Mouse (Mus musculus) MEL (cell line): Measurements from ENCODE around the gene Fam129a. TPM values are rescaled to one million over a fixed set of nuclear protein-coding genes. Genes with fewer than 3 reads are reported as not detected.

ENCODE experiments used
- DNase-seq: peaks from one replicate; pipeline ENCODE4 v3.0.0; 2011; ENCODE audit warnings: low read depth, low spot score
- H3K27ac ChIP-seq: 2 replicates; pipeline ENCODE4 v1.5.1; 2012; ENCODE audit warnings: low read depth, mild to moderate bottlenecking, control low read depth, low read length, moderate library complexity; ENCODE audit not compliant: control insufficient read depth
- H3K27me3 ChIP-seq, 2 experiments: fragments of 150-350 bp in 1 of 2; sonication (generic) in 1 of 2; 2 replicates each; pipeline ENCODE4 v1.6.1; 2012; ENCODE audit warnings: low read length in 2 of 2, mild to moderate bottlenecking in 2 of 2, improper control_type of control experiment in 1 of 2, moderate library complexity in 1 of 2; ENCODE audit not compliant: insufficient read depth in 2 of 2, control insufficient read depth in 1 of 2
- H3K36me3 ChIP-seq, 2 experiments: 2 replicates each; pipeline ENCODE4 v1.6.1; 2012 to 2014; ENCODE audit warnings: low read length in 2 of 2, improper control_type of control experiment in 1 of 2, inconsistent platforms in 1 of 2, mild to moderate bottlenecking in 1 of 2; ENCODE audit not compliant: insufficient read depth in 2 of 2, control insufficient read depth in 1 of 2
- H3K4me1 ChIP-seq, 2 experiments: fragments of 150-350 bp in 1 of 2; sonication (generic) in 1 of 2; 2 replicates each; pipeline ENCODE4 v1.6.1; 2012; ENCODE audit warnings: low read length in 2 of 2, improper control_type of control experiment in 1 of 2, mild to moderate bottlenecking in 1 of 2; ENCODE audit not compliant: insufficient read depth in 2 of 2, control insufficient read depth in 1 of 2
- H3K4me3 ChIP-seq, 2 experiments: fragments of 150-350 bp in 1 of 2; sonication (generic) in 1 of 2; 2 replicates each; pipeline ENCODE4 v1.5.1; 2012; ENCODE audit warnings: low read depth in 2 of 2, low read length in 2 of 2, mild to moderate bottlenecking in 2 of 2, moderate library complexity in 2 of 2, control low read depth in 1 of 2, improper control_type of control experiment in 1 of 2; ENCODE audit not compliant: control insufficient read depth in 1 of 2, insufficient read depth in 1 of 2
- H3K79me2 ChIP-seq: 2 replicates; pipeline ENCODE4 v1.6.1; 2012; ENCODE audit warnings: mild to moderate bottlenecking, low read length, moderate library complexity; ENCODE audit not compliant: control insufficient read depth, poor library complexity, insufficient read depth
- H3K9ac ChIP-seq: 2 replicates; pipeline ENCODE4 v1.6.1; 2012; ENCODE audit warnings: low read depth, mild to moderate bottlenecking, control low read depth, low read length, moderate library complexity; ENCODE audit not compliant: control insufficient read depth, poor library complexity, severe bottlenecking
- H3K9me3 ChIP-seq: fragments of 150-350 bp; sonication (generic); replicated peaks from 2 replicates; pipeline ENCODE4 v1.6.1; 2012; ENCODE audit warnings: mild to moderate bottlenecking, low read length, improper control_type of control experiment, moderate library complexity; ENCODE audit not compliant: insufficient read depth
- CTCF ChIP-seq, 3 experiments: IDR thresholded peaks in 2 of 3; conservative IDR thresholded peaks in 1 of 3; 2 replicates each; pipeline ENCODE4 v1.5.1; 2011 to 2012; ENCODE audit warnings: low read length in 3 of 3, low read depth in 2 of 3, mild to moderate bottlenecking in 2 of 3, improper control_type of control experiment in 1 of 3, inconsistent platforms in 1 of 3, mixed read lengths in 1 of 3, moderate library complexity in 1 of 3; ENCODE audit not compliant: control insufficient read depth in 1 of 3, insufficient read depth in 1 of 3, poor library complexity in 1 of 3, severe bottlenecking in 1 of 3
- E2F4 ChIP-seq: IDR thresholded peaks from 2 replicates; pipeline ENCODE4 v1.6.1; 2011; ENCODE audit warnings: low read depth, low read length, improper control_type of control experiment, borderline replicate concordance
- JUND ChIP-seq: IDR thresholded peaks from 2 replicates; pipeline ENCODE4 v1.6.1; 2011; ENCODE audit warnings: low read depth, mild to moderate bottlenecking, improper control_type of control experiment, low read length
- MAFK ChIP-seq: IDR thresholded peaks from 2 replicates; pipeline ENCODE4 v1.6.1; 2011; ENCODE audit warnings: low read depth, mild to moderate bottlenecking, low read length, improper control_type of control experiment, borderline replicate concordance
- MAZ ChIP-seq: IDR thresholded peaks from 2 replicates; pipeline ENCODE4 v1.6.1; 2012; ENCODE audit warnings: low read depth, mild to moderate bottlenecking, inconsistent platforms, low read length, improper control_type of control experiment
- MYC ChIP-seq: IDR thresholded peaks from 2 replicates; pipeline ENCODE4 v1.6.1; 2011; ENCODE audit warnings: low read depth, mild to moderate bottlenecking, low read length, improper control_type of control experiment, moderate library complexity
- NELFE ChIP-seq: IDR thresholded peaks from 2 replicates; pipeline ENCODE4 v1.6.1; 2011; ENCODE audit warnings: low read depth, low read length, improper control_type of control experiment
- POLR2A ChIP-seq, 2 experiments: IDR thresholded peaks; 2 replicates each; pipeline ENCODE4 v1.6.1; 2011 to 2012; ENCODE audit warnings: low read length in 2 of 2, mild to moderate bottlenecking in 2 of 2, control low read depth in 1 of 2, improper control_type of control experiment in 1 of 2, low read depth in 1 of 2, moderate library complexity in 1 of 2; ENCODE audit not compliant: control insufficient read depth in 1 of 2, insufficient read depth in 1 of 2, poor library complexity in 1 of 2
- POLR2AphosphoS2 ChIP-seq: IDR thresholded peaks from 2 replicates; pipeline ENCODE4 v1.6.1; 2011; ENCODE audit warnings: low read length, improper control_type of control experiment
- POLR2AphosphoS5 ChIP-seq: IDR thresholded peaks from 2 replicates; pipeline ENCODE4 v1.6.1; 2012; ENCODE audit warnings: low read depth, borderline replicate concordance, mild to moderate bottlenecking, inconsistent platforms, low read length, moderate library complexity, mixed read lengths
- RAD21 ChIP-seq: IDR thresholded peaks from 2 replicates; pipeline ENCODE4 v1.6.1; 2011; ENCODE audit warnings: mild to moderate bottlenecking, low read depth, low read length, improper control_type of control experiment
- RCOR1 ChIP-seq: IDR thresholded peaks from 2 replicates; pipeline ENCODE4 v1.6.1; 2012; ENCODE audit warnings: low read depth, mild to moderate bottlenecking, inconsistent platforms, low read length, improper control_type of control experiment
- SMC3 ChIP-seq: IDR thresholded peaks from 2 replicates; pipeline ENCODE4 v1.6.1; 2011; ENCODE audit warnings: low read depth, low read length, improper control_type of control experiment
- UBTF ChIP-seq: IDR thresholded peaks from 2 replicates; pipeline ENCODE4 v1.6.1; 2012; ENCODE audit warnings: low read depth, mild to moderate bottlenecking, inconsistent platforms, low read length, improper control_type of control experiment, moderate library complexity, borderline replicate concordance; ENCODE audit not compliant: insufficient read depth
- ZKSCAN1 ChIP-seq: IDR thresholded peaks from 2 replicates; pipeline ENCODE4 v1.6.1; 2012; ENCODE audit warnings: low read depth, mild to moderate bottlenecking, inconsistent platforms, low read length, improper control_type of control experiment, moderate library complexity
- polyA plus RNA-seq, 2 experiments: library from polyadenylated mRNA; stranded (reverse) in 1 of 2; unstranded in 1 of 2; fragments of >175 nt in 1 of 2; fragments of >200 nt in 1 of 2; gene quantifications; 2 replicates each; pipeline versions ENCODE4 v1.2.1 to v1.2.4; 2012; ENCODE audit warnings: low replicate concordance in 2 of 2, low read depth in 1 of 2; ENCODE audit not compliant: insufficient read length in 2 of 2, insufficient read depth in 1 of 2, missing spikeins in 1 of 2
- total RNA-seq: library from RNA; depleted of rRNA; stranded (reverse); fragments of 300-350 nt; gene quantifications from 2 replicates; pipeline ENCODE4 v1.2.3, GENCODE M21; 2012

The Fam129a gene
- total and polyA plus RNA-seq, 3 experiments = 3.1 to 67.5 (median 8.8) TPM

GRCm38 (mm10) chr1:151632567-151633356, 61.8 kb downstream of the Fam129a start:
- no peak overlapping the region for H3K27ac ChIP-seq
- H3K9me3 ChIP-seq = no peaks in the 10 kb centered on the region
- DNase-seq = no peak
- no peaks in the 10 kb centered on the region for H3K79me2 ChIP-seq
- no peak overlapping the region for H3K9ac ChIP-seq
- H3K4me3 ChIP-seq = no peak overlapping the region
- H3K36me3 ChIP-seq = peaks cover 0 to 6% of the 10 kb centered on the region in 2 experiments; a peak in 3 of 4 replicates
- TF ChIP-seq POLR2A (IDR thresholded peaks at IDR 0.05; ENCODE audit: control insufficient read depth in 1 of 2, insufficient read depth in 1 of 2, low read depth in 1 of 2, low read length in 2 of 2, poor library complexity in 1 of 2) (no peak), SMC3 (0 out of 2 replicates have a peak, but pooled peaks have one; percentile 16), MAFK (no peak), RAD21 (peak; percentile 17), MAZ (no peak), CTCF (IDR thresholded peaks at IDR 0.05 in 2 of 3, conservative IDR thresholded peaks at IDR 0.05 in 1 of 3; ENCODE audit: control insufficient read depth in 1 of 3, insufficient read depth in 1 of 3, low read depth in 2 of 3, low read length in 3 of 3, poor library complexity in 1 of 3, severe bottlenecking in 1 of 3) (peak; percentile 31 to 42 (median 38)), JUND (no peak)
- no peaks in the 10 kb centered on the region for H3K27me3 ChIP-seq
- H3K4me1 ChIP-seq = peaks cover 3 to 5% of the 10 kb centered on the region in 2 experiments

- peaks cover 0 to 8% of the 10 kb centered on the region in 2 experiments; a peak in 1 of 4 replicates for H3K36me3 ChIP-seq
- TF ChIP-seq POLR2AphosphoS2 = no peak
- no peak overlapping the region for H3K27ac ChIP-seq
- H3K27me3 ChIP-seq = no peaks in the 10 kb centered on the region
- H3K79me2 ChIP-seq = no peaks in the 10 kb centered on the region
- no peak for DNase-seq
- H3K4me3 ChIP-seq = no peak overlapping the region
- H3K4me1 ChIP-seq = no peaks in the 10 kb centered on the region
- H3K9me3 ChIP-seq = no peaks in the 10 kb centered on the region
- no peak overlapping the region for H3K9ac ChIP-seq
These were observed 65.7 kb downstream of the Fam129a start for GRCm38 (mm10) chr1:151636637-151637036.

GRCm38 (mm10) chr1:151637351-151637922, 66.5 kb downstream of the Fam129a start:
- no peak overlapping the region for H3K27ac ChIP-seq
- no peaks in the 10 kb centered on the region for H3K9me3 ChIP-seq
- H3K79me2 ChIP-seq = no peaks in the 10 kb centered on the region
- no peaks in the 10 kb centered on the region for H3K4me1 ChIP-seq
- no peaks in the 10 kb centered on the region for H3K27me3 ChIP-seq
- no peak overlapping the region for H3K4me3 ChIP-seq
- no peak overlapping the region for H3K9ac ChIP-seq
- TF ChIP-seq MAZ (no peak), E2F4 (no peak), POLR2AphosphoS5 (no peak), NELFE (no peak), RCOR1 (no peak), UBTF (no peak), MYC (no peak), ZKSCAN1 (no peak), SMC3 (no peak)
- TF ChIP-seq, all 39 proteins: peak for 0
- no peak for DNase-seq
- H3K36me3 ChIP-seq = peaks cover 0 to 8% of the 10 kb centered on the region in 2 experiments; a peak in 1 of 4 replicates
